Mouse (Mus musculus) heart, postnatal 36 days (tissue): Measurements from ENCODE around the gene Ttbk2. TPM values are rescaled to one million over a fixed set of nuclear protein-coding genes. Genes with fewer than 3 reads are reported as not detected.

ENCODE experiments used
- DNase-seq, 2 experiments: peaks; one replicate each; pipeline ENCODE4 v3.0.0; 2021 to 2022
- intact Hi-C: fragments of 180-260 bp; cut with DNase I; formaldehyde crosslinking; loops from one replicate; pipeline ENCODE4 v1.15.1; 2025
- total RNA-seq, 2 experiments: library from RNA; stranded (reverse); gene quantifications; 2 replicates each; pipeline ENCODE4 v1.2.3; 2021

Ttbk2 gene
- 10 to 100 TPM; 10.7 to 12.5 TPM for total RNA-seq

DNA sequence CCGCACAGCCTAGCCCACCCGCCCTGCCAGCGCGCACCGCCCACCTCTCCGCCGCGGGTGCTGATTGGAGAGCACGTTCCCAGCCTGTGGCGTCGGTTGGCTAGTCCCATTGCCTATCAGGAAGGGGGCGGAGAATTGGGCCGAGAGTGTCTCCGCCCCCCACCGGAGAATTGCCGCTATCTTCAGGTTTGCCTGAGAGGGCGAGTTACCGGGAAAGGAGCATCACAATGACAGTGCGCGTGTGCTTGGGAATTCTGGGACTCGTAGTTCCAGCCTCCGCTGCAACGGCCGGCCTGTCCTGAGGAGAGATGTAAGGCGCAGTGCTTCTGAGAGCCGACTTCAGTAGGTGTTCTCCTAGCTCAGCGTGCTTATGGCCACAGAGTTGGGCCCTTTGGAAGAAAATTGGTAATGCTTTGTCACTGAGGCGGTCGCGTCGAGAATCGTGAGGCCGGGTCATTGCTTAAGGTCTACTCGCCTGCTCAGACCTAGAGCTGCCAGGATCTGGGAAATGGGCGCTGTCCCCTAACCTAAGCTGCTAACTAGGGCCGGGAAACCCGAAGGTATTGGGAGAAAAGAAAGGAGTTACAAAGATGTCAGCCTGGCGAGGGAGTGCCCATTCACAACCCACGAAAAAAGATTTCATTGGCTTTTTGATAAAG lies at the start of gene Ttbk2:
TSS of gene Ttbk2 (minus strand) at position 181 of the 659 bp plus-strand sequence.
- DNase-seq, result peak; percentile 99
- intact Hi-C loops, result loop anchor here (5.0 kb wide), 1 partner anchor 118 kb away; no protein-coding TSS in a partner anchor

DNA sequence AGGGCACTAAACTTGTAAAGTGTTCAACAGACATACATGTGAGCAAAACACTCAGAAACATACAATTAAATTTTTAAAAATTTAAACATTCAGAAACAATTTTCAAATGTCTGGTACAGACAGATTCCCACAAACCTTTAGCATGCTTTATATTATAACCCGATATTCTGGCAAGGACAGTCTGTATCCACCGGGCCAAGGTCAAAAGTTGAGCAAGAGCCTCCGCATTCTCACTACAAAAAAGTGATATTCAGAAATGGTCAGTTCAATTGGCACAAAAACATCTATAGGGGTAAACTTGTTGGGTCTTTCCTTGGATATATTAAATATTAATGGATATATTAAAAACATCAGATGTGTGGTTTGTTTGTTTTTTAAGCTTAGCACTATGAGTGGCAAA lies 46.0 kb upstream of the Ttbk2 start:
- intact Hi-C loops, result no loop called here

DNA sequence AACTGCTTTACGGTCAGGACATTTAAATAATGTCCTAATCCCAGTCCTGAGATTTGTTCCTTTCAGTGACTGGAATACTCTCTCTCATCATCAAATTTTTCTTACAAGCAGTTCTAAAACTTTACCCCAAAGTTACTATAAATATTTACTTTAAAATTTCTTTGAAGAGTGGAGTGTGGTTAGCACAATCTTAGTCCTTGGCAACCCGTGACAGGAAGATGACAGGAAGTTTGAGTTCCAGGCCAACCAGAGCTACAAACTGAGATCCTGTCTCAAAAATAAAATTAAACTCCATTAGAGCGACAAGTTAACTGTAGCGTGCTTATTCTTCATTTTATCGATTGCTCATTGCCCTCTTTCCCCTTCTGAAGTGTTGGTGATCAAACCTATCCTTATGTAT lies 37.2 kb upstream of the Ttbk2 start:
- intact Hi-C loops, result no loop called here
- DNase-seq, result no peak

More for the DNA sequence above, 46.0 kb upstream of the Ttbk2 start:
- no peak for DNase-seq

DNA sequence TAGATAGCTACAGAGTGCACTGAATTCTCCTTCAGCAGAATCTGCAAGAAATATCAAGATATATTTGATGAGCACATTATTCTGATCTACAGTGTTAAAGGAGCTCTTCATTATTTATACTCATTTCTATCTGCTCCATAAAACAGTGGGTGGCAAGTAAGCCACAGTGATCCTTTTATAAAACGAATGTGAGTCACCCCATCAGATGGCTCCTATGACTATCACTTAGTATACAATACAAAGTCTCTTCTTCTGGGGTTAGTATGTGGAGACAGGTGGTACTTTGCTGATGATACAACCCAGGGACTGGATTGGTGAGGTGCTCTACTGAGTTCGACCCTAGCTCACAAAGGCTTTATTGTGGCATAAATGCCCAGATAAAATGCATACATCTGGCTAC lies 22.8 kb upstream of the Ttbk2 start:
- intact Hi-C loops, result no loop called here
- no peak for DNase-seq

DNA sequence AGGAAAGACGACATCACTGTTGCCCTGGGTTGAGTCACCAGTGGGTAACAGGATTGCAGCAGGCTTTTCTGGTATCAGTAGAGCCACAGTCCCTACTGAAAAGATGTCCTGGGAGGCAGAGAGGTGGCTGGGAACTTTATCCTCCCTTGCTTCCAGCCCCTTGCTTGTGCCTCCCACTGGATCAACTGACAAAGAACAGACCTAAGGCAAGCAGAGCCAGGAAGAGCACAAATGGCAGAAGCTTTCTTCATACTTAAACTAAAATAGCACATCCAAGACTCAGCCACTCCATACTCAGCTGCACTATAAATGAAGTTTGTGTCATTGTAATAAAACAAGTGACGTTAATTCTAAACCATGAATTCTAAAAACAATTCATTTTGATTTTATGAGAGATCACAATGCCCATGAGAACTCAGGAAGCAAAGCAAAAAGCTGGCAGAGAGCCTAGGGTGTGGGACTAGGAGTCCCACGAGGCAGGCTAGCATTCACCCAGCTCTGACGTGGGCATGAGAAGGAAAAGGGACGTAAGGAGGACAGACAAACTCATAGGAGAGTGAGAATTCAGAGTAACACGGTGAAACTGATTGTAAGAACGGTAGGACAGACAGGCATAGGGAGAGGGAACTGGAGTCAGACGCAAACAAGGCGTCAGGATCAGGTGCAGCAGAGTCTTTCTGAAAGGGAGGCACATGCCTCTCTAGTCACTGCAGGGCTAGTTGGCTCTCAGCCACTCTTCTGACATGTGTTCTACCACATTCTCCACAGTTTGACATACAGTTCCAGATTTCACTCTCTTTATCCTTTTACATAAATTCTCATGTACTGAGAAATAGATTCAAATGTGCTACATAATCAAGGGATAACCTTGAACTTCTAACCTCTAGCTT lies 21.3 kb upstream of the Ttbk2 start:
- intact Hi-C loops, result no loop called here
- peak in 1 of 2 experiments; percentile 9 for DNase-seq

DNA sequence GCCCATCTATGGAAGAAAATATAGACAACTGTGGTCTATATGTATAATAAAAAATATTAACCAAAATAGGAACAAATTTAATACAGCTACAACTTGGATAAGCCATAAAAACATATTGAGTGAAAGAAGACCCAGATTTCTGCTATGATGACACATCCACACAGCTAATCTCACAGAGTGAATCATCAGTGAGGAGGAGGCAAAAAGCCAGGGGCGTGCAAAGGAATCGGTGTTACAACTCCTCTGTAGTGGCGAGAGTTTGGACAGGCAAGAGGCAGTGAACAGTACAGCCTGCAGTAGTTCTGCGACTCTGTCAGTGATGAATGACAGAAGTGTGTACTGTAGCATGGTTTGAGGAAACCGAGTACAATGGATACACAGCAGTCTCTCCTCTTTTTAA lies 16.9 kb upstream of the Ttbk2 start:
- intact Hi-C loops, result loop anchor here (2.0 kb wide), 1 partner anchor 389 kb away; no protein-coding TSS in a partner anchor

DNA sequence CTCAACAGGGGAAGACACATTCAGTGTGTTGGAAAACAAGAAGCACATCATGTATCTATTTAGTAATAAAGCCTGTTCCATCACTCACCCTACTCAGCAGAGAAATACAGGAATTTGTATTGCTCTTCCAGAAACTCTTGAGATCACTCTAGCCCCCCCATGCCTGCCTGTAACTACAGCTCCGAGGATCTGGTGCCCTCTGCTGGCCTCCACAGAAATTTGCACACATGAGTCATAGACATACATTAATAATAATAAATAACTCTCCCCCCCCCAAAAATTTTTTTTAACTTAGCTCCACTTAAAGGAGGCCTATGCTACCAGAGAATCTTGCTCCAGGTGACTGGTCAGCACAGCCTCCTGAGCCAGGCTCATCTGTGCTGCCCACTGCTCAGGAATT lies 16.2 kb upstream of the Ttbk2 start:
- intact Hi-C loops, result loop anchor here (2.0 kb wide), 1 partner anchor 388 kb away; no protein-coding TSS in a partner anchor
- peak; percentile 13 to 47 for DNase-seq

More for the DNA sequence above, 16.9 kb upstream of the Ttbk2 start:
- no peak for DNase-seq

DNA sequence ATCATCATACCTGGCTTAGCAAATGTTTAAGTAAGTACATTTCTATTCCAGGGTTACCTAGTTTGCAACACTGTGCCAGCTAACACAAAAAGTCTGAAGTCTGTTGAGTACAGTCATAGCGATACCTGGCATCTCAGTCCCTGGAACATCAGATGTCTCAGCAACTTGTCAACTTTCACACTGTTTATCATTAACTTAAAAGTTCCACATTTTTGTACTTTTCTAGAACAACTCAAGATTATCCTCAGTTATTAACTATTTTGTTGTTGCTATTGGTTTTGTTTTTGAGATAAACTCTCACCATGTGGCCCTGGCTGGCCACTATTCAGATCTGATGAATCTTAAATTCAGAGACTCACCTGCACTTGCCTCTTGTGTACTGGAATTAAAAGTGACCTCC lies 13.0 kb upstream of the Ttbk2 start:
- intact Hi-C loops, result no loop called here
- DNase-seq, result no peak

DNA sequence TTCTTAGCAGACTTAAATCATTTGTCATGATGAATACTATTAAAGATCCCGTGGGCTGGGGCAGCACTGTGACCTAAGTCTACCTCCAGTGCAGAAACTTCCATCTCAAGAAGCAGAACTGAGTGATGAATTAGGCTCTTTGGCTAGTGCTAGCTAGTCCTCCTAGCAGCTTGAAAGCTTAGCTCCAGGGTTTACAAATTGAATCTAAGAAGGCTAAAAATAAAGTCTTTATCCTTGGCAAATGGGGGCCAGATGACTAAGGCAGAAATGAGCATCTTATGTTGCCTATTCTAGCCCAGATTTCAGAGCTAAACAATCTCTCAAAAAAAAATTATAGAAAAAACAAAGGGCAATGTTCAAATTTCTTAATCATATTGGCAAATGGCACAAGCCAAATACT lies 10.3 kb upstream of the Ttbk2 start:
- no peak for DNase-seq
- intact Hi-C loops, result no loop called here

DNA sequence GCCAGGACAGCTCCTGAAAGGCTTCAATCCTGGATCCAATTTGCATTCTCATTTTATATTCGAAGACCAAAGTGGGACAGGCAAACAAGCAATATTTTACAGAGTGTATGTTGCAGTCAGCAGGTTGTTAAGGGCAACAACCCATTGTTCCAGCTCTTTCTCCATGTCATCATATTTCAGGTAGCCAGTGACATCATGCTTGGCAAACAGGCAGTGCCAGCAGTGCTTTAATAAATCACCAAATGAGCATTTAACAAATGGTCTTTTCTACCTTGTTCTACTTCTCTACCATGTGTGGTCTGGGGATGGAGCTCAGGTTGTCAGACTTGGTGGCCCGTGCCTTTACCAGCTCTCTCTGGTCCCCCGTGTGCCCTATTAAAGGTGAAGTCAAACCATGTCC lies 7.7 kb upstream of the Ttbk2 start:
- no peak for DNase-seq

DNA sequence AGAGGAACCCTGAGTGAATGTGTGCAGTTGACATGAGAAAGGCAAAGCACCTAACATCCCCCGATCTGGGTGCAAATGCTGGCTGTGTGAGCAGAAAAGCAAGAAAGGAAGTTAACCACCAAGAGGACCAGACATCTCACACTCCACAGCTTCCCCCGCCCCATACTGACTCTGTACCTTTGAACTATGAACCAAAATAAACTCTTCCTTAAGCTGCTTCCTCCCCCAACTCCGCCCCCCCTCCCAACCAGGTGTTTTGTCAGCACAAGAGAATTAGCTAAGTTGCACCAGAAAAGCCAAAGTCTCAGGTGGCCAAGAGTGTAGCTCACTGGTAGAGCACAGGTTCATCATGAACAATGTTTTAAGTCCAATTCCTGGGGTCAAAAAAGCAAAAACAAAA lies 2.7 kb upstream of the Ttbk2 start:
- DNase-seq, result no peak
- intact Hi-C loops, result loop anchor here (5.0 kb wide), 1 partner anchor 121 kb away; no protein-coding TSS in a partner anchor

More for the DNA sequence above, 7.7 kb upstream of the Ttbk2 start:
- intact Hi-C loops, result no loop called here

DNA sequence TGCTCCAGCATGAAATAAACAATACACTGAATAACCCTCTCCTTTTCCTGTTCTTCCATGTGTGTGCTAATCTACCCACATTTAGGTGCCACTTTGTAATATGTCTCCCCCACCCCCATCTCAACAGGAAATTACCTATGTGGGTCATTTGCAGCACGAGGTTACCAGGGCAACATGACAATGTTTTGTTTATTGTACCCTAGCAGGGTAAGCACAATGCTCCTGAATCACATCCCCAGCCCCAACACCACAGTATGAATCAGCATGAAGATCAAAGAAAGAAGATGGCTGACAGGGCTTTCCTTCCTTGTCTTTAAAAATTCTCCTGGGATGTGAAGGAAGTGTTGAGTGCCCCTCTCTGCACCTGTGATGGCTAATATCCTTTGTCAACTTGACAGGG lies 2.2 kb upstream of the Ttbk2 start:
- DNase-seq, result no peak
- intact Hi-C loops, result loop anchor here (5.0 kb wide), 1 partner anchor 120 kb away; no protein-coding TSS in a partner anchor

DNA sequence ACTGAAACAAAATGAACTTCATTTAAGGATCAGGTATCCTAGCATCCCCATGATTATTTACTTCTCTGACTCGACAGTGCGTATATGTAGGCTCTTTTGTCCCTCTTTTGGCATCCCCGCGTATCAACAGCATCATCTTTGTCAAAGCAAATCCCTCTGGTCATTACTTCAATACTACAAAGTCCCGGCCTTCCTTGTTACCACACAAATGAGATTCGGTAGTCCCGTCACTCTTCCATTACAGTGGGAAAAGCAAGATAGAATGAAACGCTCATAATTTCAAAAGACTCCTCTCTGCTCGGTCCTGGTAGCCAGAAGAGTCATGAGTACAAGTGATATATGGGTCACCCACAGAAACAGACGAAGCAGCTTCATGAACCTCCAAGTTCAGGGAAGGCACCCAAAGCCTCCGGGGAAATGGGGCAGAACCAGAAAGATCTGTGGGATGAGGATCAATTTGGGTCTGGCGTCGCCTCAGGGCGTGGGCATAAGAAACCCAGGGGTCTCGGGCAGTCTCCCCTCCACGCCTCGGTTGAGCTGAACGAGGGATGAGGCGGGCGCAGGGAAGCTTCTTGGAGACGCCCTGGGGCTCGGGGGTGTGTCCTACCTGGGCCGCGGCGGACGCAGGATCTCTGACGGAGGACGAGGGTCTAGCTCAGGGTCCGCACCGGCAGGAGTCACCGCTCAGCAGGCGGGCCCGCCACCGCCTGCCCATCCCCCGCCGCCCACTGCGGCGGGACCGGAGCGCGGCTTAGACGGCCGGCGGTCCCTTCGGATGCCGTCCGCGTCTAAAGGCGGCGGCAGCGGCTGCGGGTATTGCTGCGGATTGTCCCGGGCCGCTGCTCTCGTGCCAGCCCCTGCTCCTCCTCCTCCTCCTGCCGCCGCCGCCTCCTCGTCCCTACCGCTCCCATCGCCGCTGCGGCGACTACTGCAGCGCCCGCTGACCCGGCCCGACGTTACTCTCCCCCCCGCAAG lies 668 bp downstream of the Ttbk2 start, which contains the start of gene Cdan1:
TSS of gene Cdan1 (minus strand) at position 680 of the 975 bp plus-strand sequence.
- DNase-seq, result peak in 1 of 2 experiments; percentile 43
- intact Hi-C loops, result loop anchor here (5.0 kb wide), 1 partner anchor 117 kb away; no protein-coding TSS in a partner anchor

DNA sequence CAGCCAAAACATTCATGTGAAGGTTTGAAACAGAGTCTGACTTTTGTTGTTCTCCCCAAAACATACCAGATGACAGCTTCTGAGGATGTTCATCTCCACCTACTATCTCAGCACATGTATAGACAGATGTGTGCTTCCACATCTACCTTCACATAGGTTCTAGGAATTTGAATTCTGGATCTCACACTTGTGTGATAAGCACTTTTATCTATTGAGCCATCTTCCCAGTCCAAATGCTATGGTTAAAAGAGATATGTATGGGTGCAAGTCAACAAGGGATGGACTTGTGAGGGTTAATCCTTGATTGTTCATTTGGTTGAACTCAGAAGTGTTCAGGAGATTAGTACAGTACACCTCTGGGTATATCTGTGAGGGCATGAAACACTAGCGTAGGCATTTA lies 5.1 kb downstream of the Ttbk2 start:
- intact Hi-C loops, result no loop called here
- DNase-seq, result no peak

DNA sequence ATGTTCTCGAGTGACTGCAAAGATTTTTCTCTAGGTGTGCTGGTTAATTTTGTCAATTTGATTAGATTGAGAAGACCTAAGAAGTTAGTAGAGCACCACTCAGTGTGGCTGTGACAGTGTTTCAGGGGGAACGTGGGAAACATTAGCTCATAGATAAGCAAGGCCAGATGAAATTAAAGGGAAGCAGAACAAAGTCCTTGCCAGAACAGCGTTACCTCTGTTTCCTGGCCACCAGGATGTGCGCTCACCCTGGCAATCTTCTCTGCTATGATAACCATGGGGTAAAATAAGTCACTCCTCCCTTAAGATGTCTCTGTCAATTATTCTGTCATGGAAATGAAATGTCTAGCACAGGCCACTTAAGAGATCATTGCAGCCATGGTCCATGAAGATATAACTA lies 6.4 kb downstream of the Ttbk2 start:
- DNase-seq, result no peak
- intact Hi-C loops, result no loop called here

DNA sequence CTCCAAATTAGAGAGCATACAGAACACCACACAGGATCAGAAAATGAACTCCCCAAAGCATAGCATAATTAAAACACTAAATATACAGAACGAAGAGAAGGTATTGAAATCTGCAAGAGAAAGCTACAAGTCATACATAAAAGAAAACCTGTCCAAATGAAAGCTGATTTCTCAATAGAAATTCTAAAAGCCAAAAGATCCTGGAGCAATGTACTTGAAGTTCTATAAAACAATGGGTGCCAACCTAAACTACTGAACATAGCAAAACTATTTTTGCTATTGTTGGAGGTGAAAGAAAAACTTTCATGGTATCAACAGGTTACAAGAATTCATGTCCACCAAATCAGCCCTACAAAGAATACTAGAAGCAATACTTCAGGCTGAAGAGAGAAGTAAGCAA lies 9.2 kb downstream of the Ttbk2 start:
- no peak for DNase-seq
- intact Hi-C loops, result no loop called here

DNA sequence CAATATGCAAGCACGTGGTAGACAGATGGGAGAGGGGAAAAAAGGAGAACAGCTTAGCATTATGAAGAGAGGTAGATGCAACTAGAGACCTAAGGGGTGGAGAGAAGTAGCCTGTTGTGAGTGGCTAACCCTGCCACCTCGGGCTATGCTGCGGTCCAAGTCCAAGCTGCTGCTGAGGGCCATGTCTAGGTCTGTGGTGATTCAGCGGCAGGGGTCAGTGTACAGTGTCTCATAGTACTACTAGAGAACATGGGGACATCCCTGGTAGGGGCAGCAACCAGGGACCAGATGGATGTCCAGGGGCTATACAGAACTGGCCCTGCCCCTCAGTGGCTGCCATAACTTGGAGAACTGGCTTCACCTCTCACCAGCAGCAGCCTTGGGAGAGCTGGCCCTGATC lies 15.2 kb downstream of the Ttbk2 start:
- no peak for DNase-seq
- intact Hi-C loops, result no loop called here

DNA sequence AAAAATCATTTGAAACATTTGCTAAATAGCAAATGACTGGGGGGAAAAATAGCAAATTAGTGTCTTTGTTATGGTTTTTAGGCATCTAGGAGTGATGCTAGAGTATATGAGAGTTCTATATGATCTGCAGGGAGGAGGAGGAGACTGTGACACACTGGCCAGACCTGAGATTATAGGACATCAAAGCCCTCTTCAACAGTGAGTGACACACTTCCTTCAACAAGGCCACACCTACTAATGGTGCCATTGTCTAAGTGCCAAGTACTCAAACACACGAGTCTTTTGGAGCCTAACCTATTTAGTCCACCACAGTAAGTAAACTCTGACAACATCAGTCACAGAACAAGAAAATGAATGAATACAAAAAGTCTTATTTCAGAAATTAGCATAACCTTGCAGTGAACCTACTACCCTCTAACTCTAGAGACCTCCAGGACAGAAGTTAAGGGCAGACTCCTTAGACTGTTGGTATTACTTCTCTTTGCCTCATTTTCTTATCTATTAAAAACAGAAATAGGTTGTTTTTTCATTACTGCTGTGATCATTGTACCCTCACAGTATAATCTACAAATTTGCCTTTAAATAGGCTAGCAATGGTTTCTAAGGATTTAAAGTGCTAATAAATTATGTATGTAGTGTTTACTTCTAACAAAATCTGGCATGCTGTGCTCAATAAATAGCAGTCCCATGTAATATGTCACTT lies 23.3 kb downstream of the Ttbk2 start:
- no peak for DNase-seq
- intact Hi-C loops, result no loop called here

DNA sequence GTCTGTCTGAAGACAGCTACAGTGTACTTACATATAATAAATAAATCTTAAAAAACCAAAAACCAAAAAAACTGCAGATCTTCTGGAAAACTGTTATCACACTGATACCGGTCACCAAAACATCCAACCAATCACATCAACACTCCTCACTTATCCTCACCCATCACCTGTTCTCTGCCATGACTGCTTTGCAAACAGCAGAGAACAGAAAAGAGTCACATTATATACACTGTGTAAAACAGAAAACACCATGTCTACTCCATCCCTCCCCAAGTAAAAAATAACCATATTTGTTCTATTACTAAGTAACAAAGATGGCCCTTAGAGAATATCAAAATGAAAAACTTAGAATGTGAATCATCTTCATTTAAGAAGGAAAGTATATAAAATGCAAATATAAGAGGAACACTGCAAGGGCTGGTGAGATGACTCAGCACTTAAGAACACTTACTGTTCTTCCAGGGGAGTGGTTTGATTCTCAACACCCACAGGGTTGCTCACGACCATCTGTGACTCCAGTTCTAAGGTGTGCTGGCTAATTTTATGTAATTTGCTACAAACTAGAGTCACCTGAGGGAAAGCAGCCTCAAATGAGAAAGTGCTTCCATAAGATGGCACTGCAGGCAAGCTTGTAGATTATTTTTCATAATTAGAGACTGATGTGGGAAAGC lies 80.0 kb downstream of the Ttbk2 start:
- intact Hi-C loops, result no loop called here

More for the DNA sequence above, 80.0 kb downstream of the Ttbk2 start:
- no peak for DNase-seq
